Mouse (Mus musculus): ENCODE measurements around the gene Usp13. TPM values are rescaled to one million over a fixed set of nuclear protein-coding genes. Genes with fewer than 3 reads are reported as not detected.

The Usp13 gene
- total RNA-seq, 2 experiments from 2014 or later, result 137 to 146 TPM

GRCm38 (mm10) chr3:32939802-32940501 lies 122.6 kb downstream of the Usp13 start:
- peak; percentile 8 for DNase-seq

DNA sequence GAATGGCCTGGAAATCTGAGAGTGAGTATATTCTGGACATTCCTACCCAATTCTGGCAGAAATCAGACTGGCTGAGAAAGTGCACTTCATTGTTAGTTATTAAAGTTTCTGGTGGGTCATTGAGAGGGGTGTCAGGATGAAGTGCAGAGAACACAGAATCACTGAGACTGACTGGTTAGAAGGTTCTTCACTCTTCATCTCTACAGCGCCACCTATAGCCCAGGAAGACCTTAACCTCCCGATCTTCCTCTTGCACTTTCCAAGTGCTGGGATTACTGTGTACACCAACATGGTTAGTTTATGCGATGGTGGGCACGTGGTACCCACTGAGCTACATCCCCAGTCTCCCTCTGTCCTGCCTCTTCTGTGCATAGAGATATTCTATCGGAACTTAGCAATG lies 130.1 kb downstream of the Usp13 start:
- DNase-seq, result no peak

GRCm38 (mm10) chr3:32951382-32951781 lies 134.0 kb downstream of the Usp13 start:
- DNase-seq, result no peak

DNA sequence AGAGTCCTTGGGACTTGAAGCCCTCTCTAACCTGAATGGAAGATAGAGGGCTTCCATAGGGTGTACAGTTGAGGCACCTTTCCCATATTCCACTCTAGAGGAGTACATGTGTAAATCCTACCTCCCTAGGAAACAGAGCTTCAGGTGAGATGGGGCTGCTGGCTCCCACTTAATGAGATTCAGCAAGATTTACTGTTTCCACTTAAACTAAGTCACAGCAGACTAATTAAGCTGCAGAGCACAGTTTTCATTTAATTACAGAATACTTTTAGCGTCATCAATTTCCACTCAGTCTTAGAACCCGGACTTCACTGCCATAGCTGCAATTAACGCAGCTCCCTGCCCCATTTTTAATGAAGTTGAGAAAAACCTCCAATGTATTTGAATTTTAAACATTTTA lies 144.1 kb downstream of the Usp13 start:
- no peak for DNase-seq

DNA sequence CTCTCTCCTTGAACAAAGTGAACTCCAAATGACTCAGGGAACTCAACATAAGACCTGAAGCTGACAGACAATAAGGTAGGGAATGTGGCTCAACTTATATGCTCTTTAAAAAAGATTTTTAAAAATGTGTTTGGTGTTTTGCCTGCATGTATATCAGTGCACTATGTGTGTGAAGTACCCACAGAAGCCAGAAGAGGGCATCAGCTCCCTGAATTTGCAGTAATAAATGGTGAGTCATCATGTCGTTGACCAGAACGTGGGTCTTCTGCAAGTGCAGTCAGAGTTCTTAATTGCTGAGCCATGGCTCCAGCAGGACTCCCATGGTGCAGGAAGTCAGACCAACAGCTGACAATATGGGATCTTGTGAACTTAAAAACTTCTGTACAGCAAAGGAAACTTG lies 148.2 kb downstream of the Usp13 start:
- peak; percentile 31 for DNase-seq

GRCm38 (mm10) chr3:32968671-32969425 lies 151.5 kb downstream of the Usp13 start:
- no peak for DNase-seq

GRCm38 (mm10) chr3:32970257-32970656 lies 152.9 kb downstream of the Usp13 start:
- no peak for DNase-seq

DNA sequence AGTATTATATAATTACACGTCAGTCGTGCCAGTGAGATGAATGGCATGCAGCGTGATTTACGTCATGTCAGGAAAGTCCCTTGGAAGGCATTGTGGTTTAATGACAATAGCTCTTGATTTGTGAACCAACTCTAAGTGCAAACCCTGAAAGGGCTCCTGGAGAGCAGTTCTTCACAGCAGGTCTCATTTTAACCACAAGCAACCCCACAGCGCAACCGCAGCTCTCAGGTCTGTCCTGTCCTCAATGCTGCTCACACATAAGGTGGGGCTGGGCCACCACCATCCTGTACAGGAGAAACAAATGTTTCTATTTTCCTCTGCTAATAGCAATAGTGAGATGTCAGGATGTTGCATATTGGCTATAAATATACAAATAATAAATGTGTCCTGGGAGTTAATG lies 161.9 kb downstream of the Usp13 start:
- DNase-seq, result no peak

- no peak for DNase-seq
Measured at GRCm38 (mm10) chr3:32979981-32980380, 162.6 kb downstream of the Usp13 start.

DNA sequence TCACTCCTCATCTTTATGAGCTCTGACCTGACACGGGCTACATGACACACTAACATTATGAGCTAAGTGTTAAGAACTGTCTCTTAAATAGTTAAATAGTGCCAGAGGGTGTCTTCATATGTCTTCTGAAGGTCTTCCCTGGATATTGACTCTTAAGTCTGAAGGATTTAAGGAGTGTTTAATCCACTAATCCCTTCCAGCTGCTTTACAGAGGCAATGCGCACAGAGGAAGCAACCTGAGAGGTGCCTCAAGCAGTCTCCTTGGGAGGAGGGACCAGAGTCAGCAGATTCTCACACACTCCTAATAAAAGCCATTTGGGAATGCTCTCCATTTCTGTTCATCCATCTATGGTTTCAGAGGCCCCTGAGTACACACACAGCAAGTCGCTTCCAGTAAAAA lies 167.8 kb downstream of the Usp13 start:
- no peak for DNase-seq

Other genes with a start within 250 kb of the Usp13 start
- 10 to 100 TPM; 34.7 to 37.2 TPM for gene Gnb4, start 201.0 kb upstream of the Usp13 start, total RNA-seq (2021)
- gene Actl6a, start 111.2 kb upstream of the Usp13 start, total RNA-seq (2021), result 10 to 100 TPM; 46.6 to 54.2 TPM
- gene Ndufb5, start 80.6 kb upstream of the Usp13 start, total RNA-seq (2021), result 100 to 1,000 TPM; 562 to 570 TPM
- gene Mrpl47, start 79.9 kb upstream of the Usp13 start, total RNA-seq (2021), result 10 to 100 TPM; 36.9 to 45.3 TPM

All from heart, postnatal 4 days (tissue).